Mouse (Mus musculus) cortical plate, adult 2 months (tissue): ENCODE results near the gene Bloc1s1.

ENCODE experiments used
- CTCF ChIP-seq: fragments of 200-500 bp; IDR thresholded peaks from 2 replicates; pipeline ENCODE4 v1.5.1; 2011; ENCODE audit warnings: mild to moderate bottlenecking, control low read depth, low read length; ENCODE audit not compliant: insufficient read depth; ENCODE audit errors: extremely low read depth
- POLR2A ChIP-seq: fragments of 200-500 bp; IDR thresholded peaks from 2 replicates; pipeline ENCODE4 v1.6.1; 2011; ENCODE audit warnings: mild to moderate bottlenecking, low read length, control low read depth; ENCODE audit not compliant: insufficient read depth; ENCODE audit errors: extremely low read depth

- TF ChIP-seq CTCF, result no peak
- TF ChIP-seq POLR2A, result no peak
Observed at GRCm38 (mm10) chr10:128882067-128882466, 41.8 kb downstream of the Bloc1s1 start.
